Mouse (Mus musculus) E14TG2a.4 (cell line): ENCODE measurements around the gene Cstf3.

ENCODE experiments used
- CTCF ChIP-seq: conservative IDR thresholded peaks from 2 replicates; pipeline ENCODE4 v1.5.1; 2014; ENCODE audit warnings: low read length
- NANOG ChIP-seq: IDR thresholded peaks from 2 replicates; pipeline ENCODE4 v1.6.1; 2014; ENCODE audit warnings: borderline replicate concordance, low read length, mixed read lengths
- POU5F1 ChIP-seq: IDR thresholded peaks from 2 replicates; pipeline ENCODE4 v1.6.1; 2014; ENCODE audit warnings: low read length, borderline replicate concordance

DNA sequence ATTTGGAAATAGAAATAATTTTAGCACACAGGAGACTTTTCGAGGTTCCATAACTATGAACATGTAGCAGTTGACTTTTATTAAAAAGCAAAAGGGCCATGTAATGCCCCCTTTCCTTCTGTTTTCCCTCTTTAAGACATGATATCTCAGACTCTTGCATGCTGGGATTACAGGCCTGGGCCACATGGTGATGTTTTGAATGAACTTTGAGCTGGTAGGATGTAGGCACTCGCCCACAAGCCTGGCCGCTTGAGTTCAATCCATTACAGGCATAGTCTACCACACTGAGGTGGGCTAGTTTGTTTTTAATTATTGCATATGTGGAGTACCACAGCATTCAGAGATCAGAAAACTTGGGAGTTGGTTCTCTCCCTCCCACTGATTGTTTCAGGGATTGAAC, 24.5 kb downstream of the Cstf3 start:
- TF ChIP-seq CTCF: no peak
- no peak for TF ChIP-seq POU5F1
- TF ChIP-seq NANOG: no peak
